Mouse (Mus musculus) heart, embryonic 12.5 days (tissue): ENCODE measurements around the gene Fgf15. TPM values are rescaled to one million over a fixed set of nuclear protein-coding genes. Genes with fewer than 3 reads are reported as not detected.

ENCODE experiments used
- ATAC-seq: fragments of 200-750 bp; cut with Nextera tagmentation; 2 replicates; pipeline ENCODE4 v1.8.0; 2017; ENCODE audit warnings: moderate TSS enrichment, moderate library complexity; ENCODE audit not compliant: insufficient number of reproducible peaks, low FRiP score
- H3K27ac ChIP-seq: fragments of 300-500 bp; sonication (generic); 2 replicates; pipeline ENCODE4 v1.5.1; 2016; ENCODE audit warnings: mild to moderate bottlenecking, moderate library complexity; ENCODE audit not compliant: poor library complexity, severe bottlenecking
- H3K27me3 ChIP-seq: fragments of 300-500 bp; sonication (generic); replicated peaks from 2 replicates; pipeline ENCODE4 v1.6.1; 2016; ENCODE audit warnings: mild to moderate bottlenecking, moderate library complexity
- H3K36me3 ChIP-seq: fragments of 300-500 bp; sonication (generic); 2 replicates; pipeline ENCODE4 v1.6.1; 2016; ENCODE audit warnings: mild to moderate bottlenecking, moderate library complexity
- H3K4me1 ChIP-seq: fragments of 300-500 bp; sonication (generic); replicated peaks from 2 replicates; pipeline ENCODE4 v1.6.1; 2016; ENCODE audit warnings: mild to moderate bottlenecking
- H3K4me2 ChIP-seq: fragments of 300-500 bp; sonication (generic); 2 replicates; pipeline ENCODE4 v1.6.1; 2016; ENCODE audit warnings: mild to moderate bottlenecking, moderate library complexity
- H3K4me3 ChIP-seq: fragments of 300-500 bp; sonication (generic); 2 replicates; pipeline ENCODE4 v1.5.1; 2016; ENCODE audit warnings: mild to moderate bottlenecking
- H3K9ac ChIP-seq: fragments of 300-500 bp; sonication (generic); 2 replicates; pipeline ENCODE4 v1.6.1; 2016; ENCODE audit warnings: mild to moderate bottlenecking, moderate library complexity
- H3K9me3 ChIP-seq: fragments of 300-500 bp; sonication (generic); replicated peaks from 2 replicates; pipeline ENCODE4 v1.6.1; 2016; ENCODE audit warnings: mild to moderate bottlenecking, moderate library complexity
- WGBS: fragments of 180-500 bp; shearing (Covaris S2); methylation state at CpG from one replicate; pipeline ENCODE4 v1.1.7; 2016; 5-methylcytosine and 5-hydroxymethylcytosine counted together
- polyA plus RNA-seq: library from polyadenylated mRNA; unstranded; fragments of >200 nt; fragmentation: Nextera tagmentation; extraction: Ambion mirVana; gene quantifications from 2 replicates; pipeline ENCODE4 v1.2.1, GENCODE M21; 2016

Fgf15 gene
- 0.10 TPM in 1 of 2 replicates, not detected in the other for polyA plus RNA-seq

- H3K9me3 ChIP-seq: no peaks in the 10 kb centered on the region
- peak; percentile 60; the same call in 1 of the 2 replicates for ATAC-seq
Measured at GRCm38 (mm10) chr7:144896294-144897218, at the start of gene Fgf15. Fgf15 (plus strand) TSS chr7:144896531.

GRCm38 (mm10) chr7:144847067-144847466, 49.3 kb upstream of the Fgf15 start, which contains the start of gene Fgf4:
Fgf4 (plus strand) TSS chr7:144847367.
- H3K4me1 ChIP-seq: no peaks in the 10 kb centered on the region
- no peak within 1 kb of the TSS for H3K4me3 ChIP-seq
- no peaks in the 10 kb centered on the region for H3K36me3 ChIP-seq
- H3K9me3 ChIP-seq: no peaks in the 10 kb centered on the region
- H3K27me3 ChIP-seq: peaks cover 58% of the 10 kb centered on the region
- H3K4me2 ChIP-seq: no peak within 1 kb of the TSS
- H3K9ac ChIP-seq: no peak within 1 kb of the TSS
- no peak for ATAC-seq
- H3K27ac ChIP-seq: no peak within 1 kb of the TSS

More at GRCm38 (mm10) chr7:144896294-144897218, at the start of gene Fgf15:
- H3K9ac ChIP-seq: peak within 1 kb of the TSS; percentile 63
- peak within 1 kb of the TSS; percentile 50 for H3K4me3 ChIP-seq
- WGBS: under 1% methylated on average over 65 of the region's 65 CpGs
- no peaks in the 10 kb centered on the region for H3K36me3 ChIP-seq
- peaks cover 22% of the 10 kb centered on the region for H3K4me1 ChIP-seq
- peaks cover 69% of the 10 kb centered on the region for H3K27me3 ChIP-seq
- H3K4me2 ChIP-seq: peak within 1 kb of the TSS; percentile 92
- no peak within 1 kb of the TSS for H3K27ac ChIP-seq

- no peak overlapping the region for H3K4me2 ChIP-seq
- no peak overlapping the region for H3K9ac ChIP-seq
- H3K36me3 ChIP-seq: no peaks in the 10 kb centered on the region
- no peak overlapping the region for H3K4me3 ChIP-seq
- H3K4me1 ChIP-seq: no peaks in the 10 kb centered on the region
- H3K27ac ChIP-seq: no peak overlapping the region
- WGBS: 46% methylated on average over 3 of the region's 3 CpGs
- peaks cover 57% of the 10 kb centered on the region for H3K27me3 ChIP-seq
- ATAC-seq: no peak
- H3K9me3 ChIP-seq: no peaks in the 10 kb centered on the region
Measured at GRCm38 (mm10) chr7:144851321-144851720, 45.0 kb upstream of the Fgf15 start.

GRCm38 (mm10) chr7:144854966-144855365, 41.4 kb upstream of the Fgf15 start:
- Histone ChIP-seq H3K27me3 (peaks cover 76% of the 10 kb centered on the region), H3K9me3 (no peaks in the 10 kb centered on the region), H3K4me1 (no peaks in the 10 kb centered on the region), H3K27ac (no peak overlapping the region), H3K4me2 (no peak overlapping the region), H3K9ac (no peak overlapping the region), H3K36me3 (no peaks in the 10 kb centered on the region), H3K4me3 (no peak overlapping the region)
- no peak for ATAC-seq
- 45% methylated on average over 3 of the region's 3 CpGs for WGBS

DNA sequence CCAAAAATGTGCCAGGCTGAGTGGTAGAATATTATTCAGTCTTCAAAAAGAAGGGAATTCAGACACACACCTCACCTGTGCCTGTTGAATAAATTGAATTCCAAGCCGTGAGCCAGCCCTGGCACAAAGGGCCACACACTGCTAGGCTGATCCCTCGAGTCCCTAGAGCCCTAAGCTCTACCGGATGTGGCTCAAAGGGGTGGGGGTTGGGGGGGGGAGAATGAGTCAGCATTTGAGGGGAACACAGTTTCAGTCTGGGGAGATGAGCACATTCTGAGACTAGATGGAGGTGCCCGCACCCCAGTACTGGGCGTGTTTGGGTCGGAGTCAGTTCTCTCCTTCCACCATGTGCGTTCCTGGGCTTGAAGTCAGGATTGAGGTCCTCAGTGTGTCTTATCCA, 39.2 kb upstream of the Fgf15 start:
- WGBS: 80% methylated on average over 7 of the region's 7 CpGs
- Histone ChIP-seq H3K4me2 (no peak overlapping the region), H3K36me3 (no peaks in the 10 kb centered on the region), H3K9me3 (no peaks in the 10 kb centered on the region), H3K27me3 (peaks cover 87% of the 10 kb centered on the region), H3K9ac (no peak overlapping the region), H3K4me3 (no peak overlapping the region), H3K27ac (no peak overlapping the region), H3K4me1 (peaks cover 13% of the 10 kb centered on the region)
- no peak for ATAC-seq

GRCm38 (mm10) chr7:144857826-144858342, 38.4 kb upstream of the Fgf15 start:
- Histone ChIP-seq H3K4me1 (peaks cover 18% of the 10 kb centered on the region), H3K27ac (no peak overlapping the region), H3K4me2 (no peak overlapping the region), H3K36me3 (no peaks in the 10 kb centered on the region), H3K27me3 (peaks cover 93% of the 10 kb centered on the region), H3K9ac (no peak overlapping the region), H3K9me3 (no peaks in the 10 kb centered on the region), H3K4me3 (no peak overlapping the region)
- WGBS: 78% methylated on average over 3 of the region's 3 CpGs
- no peak for ATAC-seq

DNA sequence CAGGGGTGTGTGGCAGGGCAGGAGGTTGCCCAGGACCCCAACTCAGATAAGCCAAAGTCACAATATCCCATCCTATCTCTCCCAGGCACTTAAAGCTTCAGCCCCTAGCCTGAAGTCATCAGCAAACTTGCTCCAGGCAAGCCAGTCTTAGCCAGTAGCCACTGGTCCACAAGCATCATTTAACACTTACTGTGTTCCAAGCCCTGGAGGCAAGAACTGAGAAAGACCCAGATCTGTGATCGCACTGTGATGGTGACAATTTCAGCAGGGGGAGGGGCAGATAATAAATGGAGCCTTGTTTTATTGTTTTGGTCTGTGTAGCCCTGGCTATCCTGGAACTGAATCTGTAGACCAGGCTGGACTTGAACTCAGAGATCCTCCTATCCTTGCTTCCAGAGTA, 37.6 kb upstream of the Fgf15 start:
- Histone ChIP-seq H3K4me3 (no peak overlapping the region), H3K27me3 (peaks cover 95% of the 10 kb centered on the region), H3K36me3 (no peaks in the 10 kb centered on the region), H3K9ac (no peak overlapping the region), H3K4me1 (peaks cover 18% of the 10 kb centered on the region), H3K27ac (no peak overlapping the region), H3K4me2 (no peak overlapping the region), H3K9me3 (no peaks in the 10 kb centered on the region)
- ATAC-seq: no peak
- 90% methylated on average over 1 of the region's 1 CpGs for WGBS

GRCm38 (mm10) chr7:144861056-144861768, 35.1 kb upstream of the Fgf15 start:
- Histone ChIP-seq H3K9ac (0 out of 2 replicates have a peak overlapping the region, but pooled peaks have one; percentile 26), H3K36me3 (no peaks in the 10 kb centered on the region), H3K27me3 (peaks cover 95% of the 10 kb centered on the region), H3K4me3 (peak overlapping the region; percentile 31), H3K4me1 (peaks cover 18% of the 10 kb centered on the region), H3K27ac (no peak overlapping the region), H3K9me3 (no peaks in the 10 kb centered on the region), H3K4me2 (peak overlapping the region; percentile 52)
- 1% methylated on average over 70 of the region's 72 CpGs for WGBS
- ATAC-seq: no peak; the same call in 1 of the 2 replicates

DNA sequence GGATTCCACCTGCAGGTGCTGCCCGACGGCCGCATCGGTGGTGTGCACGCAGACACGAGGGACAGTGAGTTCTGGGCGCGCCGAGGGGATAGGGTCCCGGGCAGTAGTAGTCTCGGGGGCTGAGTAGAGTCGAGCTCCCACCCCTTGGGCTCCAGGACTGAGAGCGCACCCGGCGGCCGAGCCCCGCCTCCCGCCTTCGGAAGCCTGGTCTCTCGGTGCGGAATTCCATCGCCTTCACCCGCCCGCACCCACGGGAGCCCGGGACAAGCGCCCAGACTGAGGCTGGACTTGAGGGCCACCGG, 34.6 kb upstream of the Fgf15 start:
- peak overlapping the region; percentile 52 for H3K4me2 ChIP-seq
- H3K4me3 ChIP-seq: peak overlapping the region; percentile 31
- peaks cover 18% of the 10 kb centered on the region for H3K4me1 ChIP-seq
- no peak for ATAC-seq
- no peaks in the 10 kb centered on the region for H3K9me3 ChIP-seq
- WGBS: 0% methylated on average over 28 of the region's 28 CpGs
- no peaks in the 10 kb centered on the region for H3K36me3 ChIP-seq
- H3K9ac ChIP-seq: 0 out of 2 replicates have a peak overlapping the region, but pooled peaks have one; percentile 26
- peaks cover 95% of the 10 kb centered on the region for H3K27me3 ChIP-seq
- H3K27ac ChIP-seq: no peak overlapping the region

DNA sequence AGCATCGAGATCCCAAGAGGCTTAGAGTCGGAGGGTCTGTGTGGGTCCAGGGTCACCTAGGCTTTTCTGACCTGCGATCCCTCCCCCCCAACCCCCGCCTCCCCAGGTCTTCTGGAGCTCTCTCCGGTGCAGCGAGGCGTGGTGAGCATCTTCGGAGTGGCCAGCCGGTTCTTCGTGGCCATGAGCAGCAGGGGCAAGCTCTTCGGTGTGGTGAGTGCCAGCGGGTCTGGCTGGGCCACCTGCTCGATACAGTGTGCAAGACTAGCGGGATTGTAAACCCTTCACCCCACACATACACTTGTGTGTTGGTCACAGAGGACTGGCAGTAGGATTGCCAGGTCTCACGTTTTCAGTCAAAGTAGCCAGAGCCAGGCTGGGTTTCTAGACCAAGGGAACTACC, 34.2 kb upstream of the Fgf15 start:
- H3K4me3 ChIP-seq: peak overlapping the region; percentile 31
- peaks cover 96% of the 10 kb centered on the region for H3K27me3 ChIP-seq
- 4% methylated on average over 15 of the region's 15 CpGs for WGBS
- no peak overlapping the region for H3K27ac ChIP-seq
- H3K9ac ChIP-seq: no peak overlapping the region
- H3K9me3 ChIP-seq: no peaks in the 10 kb centered on the region
- H3K4me1 ChIP-seq: peaks cover 18% of the 10 kb centered on the region
- no peak for ATAC-seq
- peak overlapping the region; percentile 52 for H3K4me2 ChIP-seq
- no peaks in the 10 kb centered on the region for H3K36me3 ChIP-seq

- Histone ChIP-seq H3K4me3 (no peak overlapping the region), H3K9ac (no peak overlapping the region), H3K27me3 (peaks cover 96% of the 10 kb centered on the region), H3K4me1 (peaks cover 18% of the 10 kb centered on the region), H3K27ac (no peak overlapping the region), H3K9me3 (no peaks in the 10 kb centered on the region), H3K4me2 (no peak overlapping the region), H3K36me3 (no peaks in the 10 kb centered on the region)
- ATAC-seq: no peak
- 4% methylated on average over 18 of the region's 18 CpGs for WGBS
Measured at GRCm38 (mm10) chr7:144862712-144863111, 33.6 kb upstream of the Fgf15 start.
